22 mouse cellular contexts compared by ENCODE assay signal in the genomic region with DNA sequence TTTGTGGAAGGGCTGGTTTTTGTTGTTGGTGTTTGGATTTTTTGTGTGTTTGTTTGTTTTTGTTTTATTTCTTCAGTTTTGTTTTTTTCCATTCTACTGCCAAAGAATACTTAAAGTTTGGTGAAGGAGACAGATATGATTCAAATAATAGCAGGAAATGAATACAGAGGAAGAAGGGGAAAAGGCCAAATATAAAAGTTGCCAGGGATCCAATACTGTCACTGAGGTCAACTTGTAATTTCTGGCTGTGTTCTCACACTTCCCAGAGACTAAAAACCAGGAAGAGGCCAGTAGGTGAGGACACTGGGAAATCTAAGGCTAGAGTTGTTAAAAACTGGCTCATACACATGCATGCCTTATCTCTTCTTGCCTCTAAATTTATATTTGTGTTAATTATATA. TPM values are rescaled to one million over a fixed set of nuclear protein-coding genes. Genes with fewer than 3 reads are reported as not detected.
"Had no signal": no experiment of that assay in that cellular context is flagged by ENCODE, and none has a peak within 500 bp of the region (broad histone marks: within the 10 kb centered on the region; RNA-seq: fewer than 3 reads in every experiment).

No protein-coding gene starts in this region.

- H3K9ac ChIP-seq: lung, embryonic 14.5 days; midbrain, embryonic 13.5 days; midbrain, embryonic 15.5 days; neural tube, embryonic 13.5 days; neural tube, embryonic 15.5 days had no signal

- DNase-seq: lung, adult 18-20 months; lung, embryonic 14.5 days; lung, postnatal 10 days; lung, postnatal 4 days; retina, postnatal 1 day; right cerebral cortex, adult 18-20 months; right cerebral cortex, postnatal 25 days; right cerebral cortex, postnatal 4 days; spleen, adult 18-20 months; thymus, adult 18-20 months; thymus, postnatal 14 days; thymus, postnatal 36 days had no signal

- H3K27me3 ChIP-seq: midbrain, embryonic 13.5 days; midbrain, embryonic 15.5 days; neural tube, embryonic 13.5 days; neural tube, embryonic 15.5 days had no signal

- H3K27ac ChIP-seq: midbrain, embryonic 13.5 days; midbrain, embryonic 15.5 days; neural tube, embryonic 13.5 days; neural tube, embryonic 15.5 days had no signal

- H3K4me2 ChIP-seq: lung, embryonic 14.5 days; midbrain, embryonic 13.5 days; midbrain, embryonic 15.5 days; neural tube, embryonic 13.5 days; neural tube, embryonic 15.5 days had no signal

- H3K36me3 ChIP-seq: midbrain, embryonic 10.5 days; midbrain, embryonic 13.5 days; midbrain, embryonic 15.5 days; neural tube, embryonic 13.5 days; neural tube, embryonic 15.5 days had no signal

- H3K9me3 ChIP-seq: midbrain, embryonic 10.5 days; midbrain, embryonic 13.5 days; midbrain, embryonic 15.5 days; neural tube, embryonic 13.5 days; neural tube, embryonic 15.5 days had no signal

- ATAC-seq: midbrain, embryonic 13.5 days; midbrain, embryonic 15.5 days had no signal

- H3K4me3 ChIP-seq: midbrain, embryonic 10.5 days; midbrain, embryonic 13.5 days; midbrain, embryonic 15.5 days; myocyte; neural tube, embryonic 13.5 days; neural tube, embryonic 15.5 days had no signal

RNA-seq across cellular contexts. Expression of a gene that starts 5.1 kb away (rescaled TPM):
- total RNA-seq: megakaryocyte, adult 5-6 weeks had no signal
- polyA plus RNA-seq: lung, embryonic 14.5 days; myocyte; neural tube, embryonic 11.5 days; stomach, embryonic 14.5 days; stomach, embryonic 16.5 days had no signal

RNA-seq across cellular contexts. Expression of a gene that starts 39.6 kb away (rescaled TPM):
- total RNA-seq: megakaryocyte, adult 5-6 weeks had no signal
- polyA plus RNA-seq: myocyte had no signal
